Mouse (Mus musculus) liver (tissue): ENCODE results near the gene Lasp1.

Experiments used
- DNase-seq: peaks from one replicate; pipeline ENCODE4 v3.0.0-alpha.2; 2020; ENCODE audit warnings: mixed read lengths

The Lasp1 gene

GRCm38 (mm10) chr11:97797369-97798082, 1.3 kb upstream of the Lasp1 start:
- DNase-seq: no peak

GRCm38 (mm10) chr11:97798083-97798435, 741 bp upstream of the Lasp1 start:
- DNase-seq: no peak

DNA sequence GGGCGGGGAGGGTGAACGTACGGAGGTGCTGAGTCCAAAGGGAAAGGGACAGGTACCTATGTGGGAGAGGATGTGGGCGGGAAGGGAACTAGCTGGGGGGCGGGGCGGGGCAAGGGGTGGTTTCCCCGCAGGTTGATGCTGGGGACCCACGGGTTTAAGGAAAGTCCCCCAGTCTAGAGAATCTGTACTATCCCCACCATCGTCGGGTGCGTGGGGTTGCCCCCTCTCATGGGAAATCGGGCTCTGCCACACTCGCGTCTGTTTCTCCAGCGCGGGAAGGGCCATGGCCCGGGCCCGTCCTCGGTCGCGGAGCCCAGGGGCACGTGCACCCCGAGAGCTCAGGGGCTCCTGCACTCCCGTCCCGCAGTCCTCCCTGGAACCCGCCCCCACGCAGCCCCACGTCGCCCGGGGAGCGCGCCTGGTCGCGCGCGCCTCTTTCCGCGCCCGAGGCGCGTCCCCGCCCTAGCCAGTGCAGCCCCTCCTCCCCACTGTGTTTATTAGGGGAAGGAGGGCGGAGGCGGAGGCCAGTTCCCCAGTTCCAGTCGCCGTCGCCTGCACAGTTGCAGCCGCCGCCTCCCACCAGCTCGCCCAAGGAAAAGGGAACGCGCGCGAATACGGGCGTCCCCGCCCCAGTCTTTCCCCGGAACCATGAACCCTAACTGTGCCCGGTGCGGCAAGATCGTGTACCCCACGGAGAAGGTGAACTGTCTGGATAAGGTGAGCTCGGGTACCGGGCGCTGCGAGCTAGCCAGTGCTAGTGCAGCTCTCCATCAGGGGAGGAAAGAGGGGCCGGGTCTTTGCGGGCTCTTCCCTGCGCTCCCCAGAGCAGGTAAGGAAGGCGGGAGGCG, 570 bp downstream of the Lasp1 start:
- peak; percentile 80 for DNase-seq

GRCm38 (mm10) chr11:97799994-97800690, 1.3 kb downstream of the Lasp1 start:
- DNase-seq: peak; percentile 78

DNA sequence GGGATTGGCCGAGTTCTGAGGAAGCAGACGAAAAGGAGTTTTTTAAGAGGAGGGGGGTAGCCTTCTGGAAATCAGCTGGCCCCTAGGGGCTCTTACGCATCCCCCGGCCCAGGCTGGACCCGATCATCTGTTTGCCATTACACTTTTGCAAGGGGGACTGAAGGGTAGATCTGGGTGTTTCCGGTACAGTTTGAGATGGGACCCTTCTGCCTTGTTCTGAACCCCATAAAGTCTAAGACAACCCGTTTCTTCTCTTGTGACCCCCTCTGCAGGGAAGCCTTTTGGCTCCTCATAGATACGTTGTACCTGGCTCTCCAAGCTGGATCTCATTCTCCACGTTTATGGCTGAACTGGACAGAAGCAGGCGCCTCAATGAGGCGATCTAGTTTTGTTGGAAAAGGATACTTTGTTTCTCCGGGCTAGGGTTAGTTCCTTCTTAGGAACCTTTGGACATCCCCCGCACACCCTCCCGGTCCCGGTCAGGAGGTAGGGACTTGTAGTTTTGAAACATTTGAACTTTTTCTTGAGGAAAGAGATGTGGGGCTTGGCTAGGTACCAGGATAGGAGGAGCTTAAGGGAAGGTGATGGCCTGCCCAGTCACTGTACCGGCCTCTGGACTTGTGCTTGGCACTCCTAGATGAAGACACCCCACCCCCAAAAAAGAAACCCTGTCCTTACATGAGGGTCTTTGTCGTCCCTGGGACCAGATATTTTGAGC, 2.0 kb downstream of the Lasp1 start:
- DNase-seq: no peak

- peak; percentile 52 for DNase-seq
These were observed 2.8 kb downstream of the Lasp1 start for GRCm38 (mm10) chr11:97801409-97802193.

- no peak for DNase-seq
These were observed 3.3 kb downstream of the Lasp1 start for GRCm38 (mm10) chr11:97802194-97802470.

DNA sequence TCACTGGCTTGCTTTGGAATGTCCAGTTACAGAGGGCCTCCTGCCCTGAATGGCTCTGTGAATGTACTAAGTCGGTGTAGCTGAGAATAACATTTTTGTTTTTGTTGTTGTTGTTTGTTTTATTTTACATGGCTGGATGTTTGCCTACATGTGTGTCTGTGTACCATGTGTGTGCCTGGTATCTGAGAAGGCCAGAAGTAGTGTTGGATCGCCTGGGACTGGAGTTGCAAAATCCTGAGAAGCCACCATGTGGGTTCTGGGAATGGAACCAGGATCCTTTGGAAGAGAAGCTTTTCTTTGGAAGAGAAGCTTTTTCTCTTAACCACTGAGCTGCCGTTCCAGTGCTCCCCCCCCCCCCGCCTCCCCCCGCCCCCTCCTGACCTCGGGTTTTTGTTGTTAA, 3.7 kb downstream of the Lasp1 start:
- DNase-seq: no peak

- no peak for DNase-seq
These were observed 5.0 kb downstream of the Lasp1 start for GRCm38 (mm10) chr11:97803847-97804246.

DNA sequence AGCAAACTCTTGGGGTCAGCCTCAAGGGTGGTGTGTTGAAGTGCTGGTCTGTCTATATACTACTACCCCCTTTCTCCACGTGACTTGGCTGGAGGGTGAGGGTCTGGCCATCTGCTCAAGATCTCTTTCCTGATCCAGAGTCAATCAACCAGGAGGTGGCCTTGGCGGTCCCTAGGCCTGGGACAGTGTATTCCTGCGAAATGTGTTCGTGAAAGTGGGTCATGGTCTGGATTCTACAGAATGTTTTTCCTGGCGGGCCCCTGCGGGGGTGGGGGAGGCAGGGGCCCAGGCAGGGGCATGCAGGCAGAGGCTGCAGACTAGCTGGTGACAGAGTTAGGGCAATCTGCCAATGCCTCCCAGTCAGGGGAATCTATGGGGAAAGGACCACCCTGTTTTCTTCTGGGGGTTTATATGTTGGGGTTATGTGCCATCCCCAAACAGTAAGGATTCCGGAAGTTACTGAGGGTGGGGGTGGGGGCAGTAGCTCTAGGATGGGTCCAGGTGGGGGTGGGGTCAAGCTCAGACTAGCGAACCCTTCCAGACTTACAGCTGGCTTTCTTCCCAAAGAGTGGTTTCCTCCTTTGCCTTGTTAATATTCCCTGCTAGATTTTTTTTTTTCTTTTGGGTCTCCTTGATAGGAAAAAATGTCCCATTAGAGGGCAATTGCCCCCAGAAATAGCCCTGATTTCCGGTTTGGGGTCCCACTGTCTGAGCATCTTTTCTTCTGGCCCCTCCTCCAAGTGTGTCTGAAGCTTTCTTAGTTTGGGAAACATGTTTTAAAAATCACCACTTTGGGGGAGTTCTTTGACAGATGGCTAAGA, 6.3 kb downstream of the Lasp1 start:
- DNase-seq: no peak

DNA sequence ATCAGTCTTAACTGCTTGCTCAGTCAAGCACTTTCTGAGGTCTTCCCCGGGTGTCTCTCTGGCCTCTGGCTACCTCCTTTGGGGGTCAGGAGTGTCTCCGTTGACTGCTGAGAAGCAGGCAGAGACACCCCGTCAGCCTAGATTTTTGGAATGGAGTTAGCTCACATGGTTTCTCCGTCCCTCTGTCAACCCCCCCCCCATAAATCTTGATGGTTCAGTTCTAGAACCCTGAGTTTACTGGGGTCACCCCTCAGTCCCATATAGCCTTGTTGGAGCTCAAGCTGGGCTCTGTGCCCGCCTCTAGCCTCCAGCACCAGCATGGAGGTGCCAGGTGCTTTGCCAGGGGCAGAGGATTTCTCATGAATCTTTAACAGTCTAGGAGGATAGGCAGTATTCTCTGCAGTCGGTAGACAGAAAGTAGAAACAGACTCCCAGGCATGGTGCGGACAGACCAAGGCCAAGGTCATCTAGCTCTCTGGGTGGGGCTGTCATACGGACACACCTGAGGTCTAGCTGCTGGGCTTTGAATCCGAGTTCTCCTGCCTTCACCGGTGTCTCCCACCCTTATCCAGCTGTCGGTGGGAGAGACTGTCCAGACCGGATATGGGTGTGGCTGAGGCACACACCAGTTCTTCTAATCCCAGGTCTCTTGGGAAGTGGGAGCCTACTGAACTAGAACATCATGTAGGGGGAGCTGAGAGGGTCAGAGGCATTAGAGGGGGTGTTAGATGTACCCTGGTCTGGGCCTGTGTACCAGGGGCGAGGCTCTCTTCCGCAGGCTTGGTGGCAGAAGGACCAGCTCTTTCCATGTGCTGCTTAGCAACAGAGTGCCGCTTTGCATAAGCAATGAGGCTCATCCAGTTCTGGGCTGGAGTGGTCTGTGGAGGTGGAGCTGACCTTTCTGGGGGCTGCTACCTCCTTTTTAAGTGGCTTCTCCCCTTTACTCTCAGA, 7.1 kb downstream of the Lasp1 start:
- no peak for DNase-seq

GRCm38 (mm10) chr11:97806613-97806964, 7.8 kb downstream of the Lasp1 start:
- DNase-seq: no peak

GRCm38 (mm10) chr11:97807626-97808025, 8.8 kb downstream of the Lasp1 start:
- DNase-seq: no peak

DNA sequence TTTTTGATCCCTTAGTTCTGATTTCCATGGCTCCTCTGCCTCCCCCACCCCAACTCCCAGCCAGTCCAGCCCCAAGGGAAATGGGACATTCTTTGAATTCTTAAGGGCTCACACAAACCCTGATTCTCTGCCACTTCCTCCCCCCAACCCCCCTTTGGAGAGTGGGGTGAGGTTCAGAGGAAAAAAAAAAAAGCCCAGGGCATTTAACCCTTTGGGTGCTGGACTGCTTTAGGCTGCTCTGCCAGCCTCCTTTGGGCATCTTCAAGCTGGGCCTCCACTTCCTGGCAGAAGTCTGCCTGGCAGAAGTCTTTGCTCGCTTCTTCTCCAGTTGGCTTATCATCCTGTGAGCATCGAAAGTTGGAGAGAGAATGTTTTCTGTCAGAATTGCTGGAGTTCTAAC, 9.3 kb downstream of the Lasp1 start:
- DNase-seq: no peak

GRCm38 (mm10) chr11:97808621-97809234, 9.9 kb downstream of the Lasp1 start:
- no peak for DNase-seq

- DNase-seq: no peak
These were observed 10.7 kb downstream of the Lasp1 start for GRCm38 (mm10) chr11:97809235-97810121.

DNA sequence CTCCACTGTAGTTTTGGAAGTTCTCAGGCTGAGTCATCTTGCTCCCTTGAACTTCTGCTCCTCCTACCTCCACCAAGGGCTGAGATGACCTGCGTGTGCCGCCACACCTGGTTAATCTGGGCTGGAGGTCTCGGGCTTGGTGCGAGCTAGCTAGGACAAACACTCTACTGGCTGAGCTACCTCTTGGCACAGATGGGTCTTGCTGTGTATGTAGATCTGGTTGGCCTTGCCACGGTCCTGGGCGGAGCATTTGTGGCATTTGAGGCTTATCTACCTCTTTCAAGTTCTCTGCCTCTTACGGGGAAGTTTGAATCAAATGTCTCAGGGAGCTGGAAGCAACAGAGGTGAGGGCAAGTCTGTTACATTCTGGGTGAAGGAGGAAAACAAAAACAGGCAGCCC, 11.6 kb downstream of the Lasp1 start:
- no peak for DNase-seq

GRCm38 (mm10) chr11:97810970-97811369, 12.2 kb downstream of the Lasp1 start:
- DNase-seq: no peak
